Mouse (Mus musculus): ENCODE data around the gene Gm9922. TPM values are rescaled to one million over a fixed set of nuclear protein-coding genes. Genes with fewer than 3 reads are reported as not detected.
A peak's percentile ranks its signal among the peaks of the same experiment; 100 is the strongest.

The Gm9922 gene
- not detected for total RNA-seq (2021)
- long read RNA-seq, experiment 1: 0 reads
- long read RNA-seq, experiment 2: 0 reads

DNA sequence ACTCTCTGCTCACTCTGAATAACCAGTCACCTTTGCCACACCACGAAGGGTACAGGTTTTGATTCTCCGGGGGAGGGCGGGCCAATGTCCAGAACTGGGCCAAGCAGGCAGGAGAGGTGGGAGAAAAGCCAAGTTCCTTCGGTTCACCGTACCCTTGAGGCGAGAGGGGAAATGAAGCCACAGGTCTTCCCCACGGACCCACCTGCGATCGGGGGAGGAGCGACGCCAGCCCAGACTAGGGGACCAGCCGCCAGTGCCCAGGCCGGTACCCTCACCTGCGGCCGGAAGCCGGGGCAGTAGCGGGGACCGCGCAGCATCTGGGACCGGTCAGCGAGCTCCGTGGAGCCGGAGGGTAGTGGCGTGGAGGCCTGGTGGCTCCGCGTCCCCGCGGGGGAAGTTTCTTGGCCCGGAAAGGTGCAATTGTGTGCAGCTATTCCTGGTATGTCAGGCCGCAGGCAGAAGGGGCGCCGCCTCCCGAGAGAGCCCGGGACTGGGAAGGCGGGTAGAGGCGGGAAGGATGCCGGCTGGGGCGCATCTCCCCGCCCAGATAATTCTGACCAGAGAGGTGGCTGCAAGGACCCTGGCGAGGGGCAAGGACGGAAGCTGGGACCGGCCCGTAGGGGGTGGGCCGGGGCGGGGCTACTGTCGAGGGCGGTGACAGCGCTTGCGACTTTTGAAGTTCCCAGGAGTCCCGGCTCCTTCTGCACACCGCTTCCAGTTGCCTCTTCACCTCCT lies at the start of gene Gm9922, which contains the start of gene Lmo7:
Gm9922 (minus strand) TSS at position 578 of the 735 bp plus-strand sequence.
Lmo7 (plus strand) TSS at position 721 of the 735 bp plus-strand sequence.
- H3K27ac ChIP-seq: no peak within 1 kb of the TSS
- H3K4me3 ChIP-seq: peak within 1 kb of the TSS; percentile 83
- peak; percentile 8 to 24 for DNase-seq (ENCODE audit: low spot score in 2 of 2)
- TF ChIP-seq CTCF (conservative IDR thresholded peaks at IDR 0.05): peak; percentile 33; the same call in 1 of the 2 replicates

DNA sequence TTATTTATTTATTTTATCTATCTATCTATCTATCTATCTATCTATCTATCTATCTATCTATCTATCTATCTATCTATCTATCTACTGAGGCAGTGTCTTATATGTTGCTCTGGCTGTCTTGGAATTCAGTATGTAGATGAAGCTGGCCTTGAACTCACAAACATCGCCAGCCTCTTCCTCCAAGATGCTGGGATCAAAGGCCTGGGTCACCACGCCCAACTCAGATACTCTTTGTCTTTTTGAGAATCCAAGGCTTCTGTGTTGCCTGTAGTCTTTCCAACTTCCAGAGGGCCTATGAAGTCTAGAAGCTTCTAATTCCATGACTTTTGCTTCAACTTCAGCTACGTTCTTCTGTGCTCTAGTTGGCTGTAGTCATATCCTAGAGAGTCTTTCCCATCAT lies 48.8 kb upstream of the Gm9922 start:
- no peak overlapping the region for H3K27ac ChIP-seq
- H3K4me3 ChIP-seq: no peak overlapping the region
- DNase-seq (ENCODE audit: low spot score in 2 of 2): no peak
- TF ChIP-seq CTCF (conservative IDR thresholded peaks at IDR 0.05): no peak

DNA sequence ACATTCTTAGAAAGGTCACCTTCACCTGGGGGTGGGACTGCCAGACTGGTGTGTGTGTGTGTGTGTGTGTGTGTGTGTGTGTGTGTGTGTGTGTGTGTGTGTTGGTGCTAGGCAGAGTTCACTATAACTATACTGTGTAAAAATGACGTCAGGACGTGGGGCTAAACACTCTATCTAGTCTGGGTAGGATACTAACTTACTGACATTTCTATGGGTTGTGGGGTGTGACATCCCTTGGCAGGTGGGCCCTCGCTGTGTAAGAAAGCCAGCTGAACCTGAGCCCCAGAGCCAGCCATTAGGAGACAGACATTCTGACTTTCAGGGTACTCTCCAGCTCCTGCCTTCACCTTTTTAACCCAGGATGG lies 47.5 kb upstream of the Gm9922 start:
- no peak for DNase-seq (ENCODE audit: low spot score in 2 of 2)
- TF ChIP-seq CTCF (conservative IDR thresholded peaks at IDR 0.05): no peak
- no peak overlapping the region for H3K27ac ChIP-seq
- H3K4me3 ChIP-seq: no peak overlapping the region

DNA sequence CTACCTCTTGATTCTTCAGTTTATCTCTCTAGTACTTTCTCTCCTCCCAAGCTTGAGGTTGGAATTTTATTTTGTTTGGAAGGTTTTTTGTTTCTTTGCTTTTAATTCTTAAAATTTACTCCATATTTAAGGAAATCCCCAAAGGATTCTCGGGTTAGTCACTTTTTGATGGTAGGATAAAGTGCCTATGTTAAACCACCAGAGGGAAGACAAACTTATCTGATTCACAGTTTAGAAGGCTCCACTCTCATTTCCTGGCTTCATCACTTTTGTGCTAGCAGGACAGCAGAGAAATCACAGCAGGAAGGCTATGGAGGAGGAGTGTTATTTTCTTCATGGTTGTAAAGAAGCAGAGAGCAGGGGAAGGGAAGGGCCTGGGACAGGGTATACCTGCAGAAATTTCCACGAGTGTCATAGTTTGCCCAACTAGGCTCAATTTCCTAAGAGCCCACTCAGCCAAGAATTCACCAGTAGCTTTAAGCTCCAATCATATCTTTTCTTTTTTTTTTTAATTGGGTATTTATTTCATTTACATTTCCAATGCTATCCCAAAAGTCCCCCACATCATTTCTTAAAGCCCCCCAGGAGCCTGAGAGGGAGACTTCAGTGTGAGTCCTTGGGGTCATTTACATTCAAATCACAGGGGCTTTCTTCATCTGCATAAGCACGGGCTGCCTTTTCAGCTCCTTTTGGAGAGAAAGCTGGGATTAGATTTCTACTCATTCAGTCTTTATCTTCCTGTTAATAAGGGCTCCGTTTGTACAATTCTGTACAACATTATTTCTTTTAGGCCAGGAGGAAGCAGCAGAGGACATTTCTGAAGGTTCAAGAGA lies 46.9 kb upstream of the Gm9922 start:
- DNase-seq (ENCODE audit: low spot score in 2 of 2): no peak
- no peak; the same call in none of the 2 replicates for TF ChIP-seq CTCF (conservative IDR thresholded peaks at IDR 0.05)
- no peak overlapping the region for H3K27ac ChIP-seq

DNA sequence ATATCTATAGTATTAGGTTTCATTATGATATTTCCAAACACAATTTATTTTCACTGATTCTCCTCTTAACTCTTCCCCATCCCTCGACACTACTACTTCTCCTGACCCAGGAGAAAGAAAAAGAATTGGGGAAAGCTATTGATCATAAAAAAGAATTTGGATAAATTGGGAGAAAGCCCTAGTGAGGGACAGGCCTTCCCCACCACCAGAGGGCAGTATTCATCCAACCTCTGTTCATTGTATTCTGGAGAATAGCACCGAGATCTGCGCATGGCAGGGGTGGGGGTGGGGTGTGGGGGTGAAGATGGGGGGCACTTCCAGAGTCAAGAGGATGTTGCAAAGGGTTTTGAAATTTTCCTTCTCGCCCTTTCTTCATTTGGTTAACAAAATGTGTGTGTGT lies 45.0 kb upstream of the Gm9922 start:
- TF ChIP-seq CTCF (conservative IDR thresholded peaks at IDR 0.05): peak; percentile 75
- peak in 1 of 2 experiments; percentile 52 for DNase-seq (ENCODE audit: low spot score in 2 of 2)
- H3K4me3 ChIP-seq: no peak overlapping the region
- H3K27ac ChIP-seq: no peak overlapping the region

More for the DNA sequence above, 46.9 kb upstream of the Gm9922 start:
- no peak overlapping the region for H3K4me3 ChIP-seq

DNA sequence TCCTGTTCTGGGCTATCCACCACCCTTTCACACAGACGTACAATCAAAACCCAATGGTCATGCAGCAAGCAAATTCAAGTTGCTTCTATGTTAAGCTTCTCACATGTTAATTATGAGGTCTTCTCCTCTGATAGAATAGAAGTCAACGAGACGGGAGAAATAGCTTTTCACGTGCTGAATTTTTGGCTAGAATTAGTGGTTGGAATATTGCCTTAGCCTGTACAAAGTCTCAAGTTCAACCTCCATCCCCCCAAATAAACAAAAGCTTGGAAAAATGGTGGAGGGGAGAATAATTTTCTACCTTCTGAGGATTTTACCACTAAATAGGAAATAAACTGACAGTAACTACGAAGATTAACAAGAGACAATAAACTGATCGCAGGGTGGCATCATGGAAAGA lies 42.1 kb upstream of the Gm9922 start:
- H3K4me3 ChIP-seq: no peak overlapping the region
- DNase-seq (ENCODE audit: low spot score in 2 of 2): no peak
- H3K27ac ChIP-seq: no peak overlapping the region
- no peak for TF ChIP-seq CTCF (conservative IDR thresholded peaks at IDR 0.05)

DNA sequence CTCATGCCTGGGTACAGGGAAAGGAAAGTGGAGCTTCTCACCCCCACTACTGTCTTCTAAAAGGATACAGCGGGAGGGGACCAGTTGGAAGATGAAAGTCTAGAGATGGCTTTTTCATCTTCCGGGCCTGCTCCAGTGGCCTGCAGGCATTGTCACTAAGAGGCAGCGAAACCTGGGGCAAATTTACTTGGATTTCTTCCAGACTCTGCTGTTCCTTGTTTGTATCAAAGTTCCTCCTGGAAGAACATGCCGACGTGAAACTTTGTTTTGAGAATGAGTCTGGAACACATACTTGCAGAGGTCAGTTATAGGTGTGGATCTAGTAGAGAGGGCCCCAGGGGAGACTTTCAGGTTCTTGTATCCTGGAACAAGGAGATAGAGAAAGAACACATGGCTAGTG lies 41.7 kb upstream of the Gm9922 start:
- no peak for TF ChIP-seq CTCF (conservative IDR thresholded peaks at IDR 0.05)
- DNase-seq (ENCODE audit: low spot score in 2 of 2): no peak

DNA sequence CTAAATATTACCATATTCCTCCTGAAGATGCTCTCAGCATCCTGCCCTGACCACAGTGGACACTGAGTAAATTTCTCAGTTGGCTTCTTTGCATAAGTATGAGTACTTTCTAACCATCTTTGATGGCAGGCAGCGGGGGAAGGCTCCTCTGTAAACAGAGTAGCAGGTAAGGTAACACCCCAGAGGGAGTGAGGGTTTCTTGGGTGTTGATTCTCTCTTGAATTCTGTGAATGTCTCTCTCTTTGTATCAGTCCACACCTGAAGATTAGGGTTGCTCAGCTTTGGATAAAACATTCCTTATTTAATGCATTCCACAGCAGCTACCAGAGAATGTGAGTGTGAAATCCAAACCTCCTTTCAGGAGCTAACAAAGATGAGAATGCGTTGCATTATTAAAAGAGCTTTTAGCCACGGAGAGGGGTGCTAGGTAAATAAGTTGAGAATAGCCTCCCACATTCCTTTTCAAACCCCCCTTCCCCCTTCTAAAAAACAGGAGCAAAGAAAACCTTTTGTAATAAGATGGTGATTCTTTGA lies 34.2 kb upstream of the Gm9922 start:
- no peak overlapping the region for H3K27ac ChIP-seq
- no peak for TF ChIP-seq CTCF (conservative IDR thresholded peaks at IDR 0.05)
- no peak for DNase-seq (ENCODE audit: low spot score in 2 of 2)
- no peak overlapping the region for H3K4me3 ChIP-seq

More for the DNA sequence above, 41.7 kb upstream of the Gm9922 start:
- H3K27ac ChIP-seq: no peak overlapping the region
- H3K4me3 ChIP-seq: no peak overlapping the region

DNA sequence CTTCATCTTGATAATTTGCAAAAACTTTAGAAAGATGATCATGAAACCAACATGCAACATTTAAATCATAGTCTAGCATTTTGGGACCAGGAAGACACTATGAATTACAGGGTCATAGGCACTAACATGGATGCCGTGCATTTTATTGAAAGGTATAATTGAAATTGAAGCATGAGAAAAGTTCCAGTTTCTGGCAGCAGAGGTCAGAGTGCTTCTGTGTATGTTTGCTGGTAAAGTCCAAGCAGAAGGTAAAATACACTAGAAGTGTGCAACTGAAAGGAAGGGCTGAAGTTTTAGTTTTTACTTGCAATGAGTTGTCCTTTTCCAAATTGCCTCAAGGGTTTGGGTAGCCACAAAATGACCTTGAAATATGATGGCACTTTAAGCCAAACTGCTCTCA lies 32.7 kb upstream of the Gm9922 start:
- peak; percentile 66 for TF ChIP-seq CTCF (conservative IDR thresholded peaks at IDR 0.05)
- Histone ChIP-seq H3K27ac (no peak overlapping the region), H3K4me3 (no peak overlapping the region)
- DNase-seq (ENCODE audit: low spot score in 2 of 2): no peak

DNA sequence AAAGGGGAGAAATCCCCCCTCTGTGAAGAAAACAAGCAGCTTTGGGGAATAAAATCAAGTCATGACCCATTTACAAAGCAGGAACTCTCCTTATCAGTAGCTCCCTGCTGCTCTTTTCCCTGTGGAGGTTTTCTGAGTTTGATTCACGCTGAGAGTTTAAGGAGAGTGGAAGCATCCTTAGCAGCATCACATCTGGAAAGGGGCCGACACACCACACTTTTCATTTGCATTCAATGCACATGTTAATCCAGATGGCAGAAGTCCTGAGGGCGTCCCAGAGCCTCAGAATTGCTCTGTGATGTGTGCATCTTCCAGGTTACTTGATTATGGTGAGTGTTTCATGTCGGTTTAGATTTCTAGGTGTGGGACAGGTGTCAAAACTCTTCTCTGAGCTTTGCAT lies 25.8 kb upstream of the Gm9922 start:
- H3K27ac ChIP-seq: no peak overlapping the region
- TF ChIP-seq CTCF (conservative IDR thresholded peaks at IDR 0.05): no peak
- H3K4me3 ChIP-seq: no peak overlapping the region
- DNase-seq (ENCODE audit: low spot score in 2 of 2): no peak

DNA sequence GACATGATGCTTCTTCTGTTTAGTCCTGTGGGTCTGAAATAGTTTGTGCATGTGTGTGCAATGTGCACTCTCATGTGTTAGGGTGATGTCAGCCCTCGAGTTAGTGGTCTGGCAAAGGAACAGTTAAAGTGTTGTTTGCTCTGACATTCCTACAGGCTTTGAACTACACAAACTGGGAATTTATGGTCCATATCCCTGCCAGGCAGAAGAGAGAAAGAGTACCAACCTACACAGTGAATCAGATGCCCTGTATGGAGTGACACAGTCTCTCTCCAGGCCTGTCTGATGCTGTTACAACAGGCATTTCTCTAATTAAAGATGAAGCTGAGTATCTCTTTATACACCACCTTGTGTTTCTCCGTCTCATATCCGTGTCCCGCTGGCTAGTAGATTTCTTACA lies 21.3 kb upstream of the Gm9922 start:
- no peak for DNase-seq (ENCODE audit: low spot score in 2 of 2)
- Histone ChIP-seq H3K27ac (no peak overlapping the region), H3K4me3 (no peak overlapping the region)
- no peak for TF ChIP-seq CTCF (conservative IDR thresholded peaks at IDR 0.05)

DNA sequence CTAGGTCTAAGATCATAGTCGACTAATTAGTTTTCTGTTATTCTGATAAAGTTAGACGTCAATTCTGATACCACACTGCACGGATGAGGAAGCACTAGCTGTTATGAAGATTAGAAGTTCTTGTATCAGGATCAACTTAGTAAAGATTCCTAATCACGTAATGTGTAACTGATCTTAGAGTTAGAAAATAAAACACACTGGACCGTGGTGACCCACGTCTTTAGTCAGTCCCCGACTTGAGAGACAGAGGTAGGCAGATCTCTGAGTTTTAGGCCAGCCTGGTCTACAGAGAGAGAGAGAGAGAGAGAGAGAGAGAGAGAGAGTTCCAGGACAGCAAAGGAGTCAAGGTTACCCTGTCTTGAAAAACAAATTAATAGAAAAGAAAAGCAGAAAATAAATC lies 18.8 kb upstream of the Gm9922 start:
- no peak overlapping the region for H3K4me3 ChIP-seq
- H3K27ac ChIP-seq: no peak overlapping the region
- TF ChIP-seq CTCF (conservative IDR thresholded peaks at IDR 0.05): no peak
- no peak for DNase-seq (ENCODE audit: low spot score in 2 of 2)

DNA sequence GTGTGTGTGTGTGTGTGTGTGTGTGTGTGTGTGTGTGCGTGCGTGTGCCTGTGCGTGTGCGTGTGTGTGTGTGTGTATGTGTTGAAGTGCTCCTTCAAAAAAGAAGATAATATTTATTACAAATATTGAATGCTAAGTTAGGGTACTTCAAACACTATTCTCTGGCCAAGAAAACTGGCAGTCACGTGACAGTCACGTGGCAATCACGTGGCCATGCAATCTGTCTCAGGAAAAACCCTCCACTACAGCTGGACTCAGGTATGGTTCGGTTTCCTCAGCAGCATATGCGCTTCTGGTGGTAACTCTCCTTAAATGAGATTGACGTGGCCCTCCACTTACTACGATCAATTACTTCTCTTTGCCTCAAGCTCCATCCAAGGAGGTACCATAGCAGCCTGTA lies 18.2 kb upstream of the Gm9922 start:
- no peak for DNase-seq (ENCODE audit: low spot score in 2 of 2)
- Histone ChIP-seq H3K4me3 (no peak overlapping the region), H3K27ac (no peak overlapping the region)
- no peak for TF ChIP-seq CTCF (conservative IDR thresholded peaks at IDR 0.05)

Measured in layer of hippocampus, adult 2 months (tissue).